Mouse (Mus musculus): ENCODE data around the gene Inpp5d.

The Inpp5d gene

GRCm38 (mm10) chr1:87704230-87704629 is 84.1 kb downstream of the Inpp5d start:
- DNase-seq (ENCODE audit: low spot score in 2 of 2), result no peak

GRCm38 (mm10) chr1:87706361-87706760 is 86.2 kb downstream of the Inpp5d start:
- peak; percentile 16 to 38 for DNase-seq (ENCODE audit: low spot score in 2 of 2)

- DNase-seq (ENCODE audit: low spot score in 2 of 2), result no peak
These were observed 88.9 kb downstream of the Inpp5d start for GRCm38 (mm10) chr1:87709020-87709419.

- no peak for DNase-seq (ENCODE audit: low spot score in 2 of 2)
These were observed 89.7 kb downstream of the Inpp5d start for GRCm38 (mm10) chr1:87709661-87710270.

GRCm38 (mm10) chr1:87711938-87712613 is 92.0 kb downstream of the Inpp5d start:
- DNase-seq (ENCODE audit: low spot score in 2 of 2), result peak in 1 of 2 experiments; percentile 49

GRCm38 (mm10) chr1:87712614-87712971 is 92.5 kb downstream of the Inpp5d start:
- DNase-seq (ENCODE audit: low spot score in 2 of 2), result no peak

GRCm38 (mm10) chr1:87721382-87721781 is 101.3 kb downstream of the Inpp5d start:
- DNase-seq (ENCODE audit: low spot score in 2 of 2), result no peak

- DNase-seq (ENCODE audit: low spot score in 2 of 2), result no peak
These were observed 102.0 kb downstream of the Inpp5d start for GRCm38 (mm10) chr1:87722081-87722480.

- DNase-seq (ENCODE audit: low spot score in 2 of 2), result no peak
These were observed 103.2 kb downstream of the Inpp5d start for GRCm38 (mm10) chr1:87723351-87723750.

GRCm38 (mm10) chr1:87729070-87729469 is 109.0 kb downstream of the Inpp5d start:
- DNase-seq (ENCODE audit: low spot score in 2 of 2), result no peak

- DNase-seq (ENCODE audit: low spot score in 2 of 2), result no peak
These were observed 109.7 kb downstream of the Inpp5d start for GRCm38 (mm10) chr1:87729850-87730249.

GRCm38 (mm10) chr1:87730271-87730670 is 110.2 kb downstream of the Inpp5d start:
- DNase-seq (ENCODE audit: low spot score in 2 of 2), result no peak

GRCm38 (mm10) chr1:87733212-87733611 is 113.1 kb downstream of the Inpp5d start:
- no peak for DNase-seq (ENCODE audit: low spot score in 2 of 2)

- DNase-seq (ENCODE audit: low spot score in 2 of 2), result no peak
These were observed 114.0 kb downstream of the Inpp5d start for GRCm38 (mm10) chr1:87734153-87734552.

- no peak for DNase-seq (ENCODE audit: low spot score in 2 of 2)
These were observed 120.6 kb downstream of the Inpp5d start for GRCm38 (mm10) chr1:87740584-87741290.

- DNase-seq (ENCODE audit: low spot score in 2 of 2), result no peak
These were observed 129.4 kb downstream of the Inpp5d start for GRCm38 (mm10) chr1:87749360-87749973.

- peak; percentile 97 for DNase-seq (ENCODE audit: low spot score in 2 of 2)
These were observed 135.7 kb downstream of the Inpp5d start, which contains the start of gene Atg16l1 for GRCm38 (mm10) chr1:87755641-87756470. TSS of gene Atg16l1 (plus strand) at chr1:87755870.

- DNase-seq (ENCODE audit: low spot score in 2 of 2), result no peak
These were observed 143.7 kb downstream of the Inpp5d start for GRCm38 (mm10) chr1:87763821-87764220.

GRCm38 (mm10) chr1:87765741-87766140 is 145.6 kb downstream of the Inpp5d start:
- DNase-seq (ENCODE audit: low spot score in 2 of 2), result no peak

GRCm38 (mm10) chr1:87766233-87766632 is 146.1 kb downstream of the Inpp5d start:
- peak; percentile 34 to 45 for DNase-seq (ENCODE audit: low spot score in 2 of 2)

GRCm38 (mm10) chr1:87769263-87769662 is 149.2 kb downstream of the Inpp5d start:
- no peak for DNase-seq (ENCODE audit: low spot score in 2 of 2)
